Mouse (Mus musculus): ENCODE data around the gene Vcam1. TPM values are rescaled to one million over a fixed set of nuclear protein-coding genes. Genes with fewer than 3 reads are reported as not detected.

Vcam1 gene
- 109 and 110 TPM in 2 replicates for polyA plus RNA-seq (2015; fragmentation: Nextera tagmentation; extraction: Ambion mirVana)

- H3K4me1 ChIP-seq (ENCODE audit: control insufficient read depth, low read depth, low read length), result no peaks in the 10 kb centered on the region
- H3K9me3 ChIP-seq (replicated peaks; ENCODE audit: control insufficient read depth, low read length), result no peaks in the 10 kb centered on the region
- peak within 1 kb of the TSS; percentile 33; the same call in 1 of the 2 replicates for H3K9ac ChIP-seq (ENCODE audit: low read depth, low read length)
- H3K4me2 ChIP-seq (ENCODE audit: low read depth, low read length), result peak within 1 kb of the TSS; percentile 26
- WGBS (ENCODE audit: insufficient replicate concordance), result 19% methylated on average over 9 of the region's 9 CpGs
- H3K27ac ChIP-seq (ENCODE audit: low read length), result peak within 1 kb of the TSS; percentile 47
- peak within 1 kb of the TSS; percentile 54 for H3K4me3 ChIP-seq (ENCODE audit: low read depth, low read length)
- no peaks in the 10 kb centered on the region for H3K27me3 ChIP-seq (ENCODE audit: control insufficient read depth, insufficient read depth, low read depth, low read length)
- H3K36me3 ChIP-seq (ENCODE audit: control insufficient read depth, insufficient read depth), result no peaks in the 10 kb centered on the region
- ATAC-seq (ENCODE audit: low read depth), result peak; percentile 48; the same call in 1 of the 2 replicates
Observed at GRCm38 (mm10) chr3:116129259-116129738, at the start of gene Vcam1. Vcam1 (minus strand) TSS chr3:116129688.

GRCm38 (mm10) chr3:116175106-116175505, 45.6 kb upstream of the Vcam1 start:
- no peak overlapping the region for H3K4me3 ChIP-seq (ENCODE audit: low read depth, low read length)
- H3K9me3 ChIP-seq (replicated peaks; ENCODE audit: control insufficient read depth, low read length), result no peaks in the 10 kb centered on the region
- H3K27me3 ChIP-seq (ENCODE audit: control insufficient read depth, insufficient read depth, low read depth, low read length), result no peaks in the 10 kb centered on the region
- H3K4me2 ChIP-seq (ENCODE audit: low read depth, low read length), result no peak overlapping the region
- no peak overlapping the region for H3K27ac ChIP-seq (ENCODE audit: low read length)
- 73% methylated on average over 6 of the region's 6 CpGs for WGBS (ENCODE audit: insufficient replicate concordance)
- no peaks in the 10 kb centered on the region for H3K36me3 ChIP-seq (ENCODE audit: control insufficient read depth, insufficient read depth)
- no peak for ATAC-seq (ENCODE audit: low read depth)
- no peaks in the 10 kb centered on the region for H3K4me1 ChIP-seq (ENCODE audit: control insufficient read depth, low read depth, low read length)
- H3K9ac ChIP-seq (ENCODE audit: low read depth, low read length), result no peak overlapping the region

GRCm38 (mm10) chr3:116171461-116171860, 42.0 kb upstream of the Vcam1 start:
- Histone ChIP-seq H3K36me3 (ENCODE audit: control insufficient read depth, insufficient read depth) (no peaks in the 10 kb centered on the region), H3K9me3 (replicated peaks; ENCODE audit: control insufficient read depth, low read length) (no peaks in the 10 kb centered on the region), H3K4me1 (ENCODE audit: control insufficient read depth, low read depth, low read length) (no peaks in the 10 kb centered on the region), H3K27me3 (ENCODE audit: control insufficient read depth, insufficient read depth, low read depth, low read length) (no peaks in the 10 kb centered on the region), H3K27ac (ENCODE audit: low read length) (no peak overlapping the region), H3K9ac (ENCODE audit: low read depth, low read length) (no peak overlapping the region), H3K4me2 (ENCODE audit: low read depth, low read length) (no peak overlapping the region), H3K4me3 (ENCODE audit: low read depth, low read length) (no peak overlapping the region)
- WGBS (ENCODE audit: insufficient replicate concordance), result 59% methylated on average over 5 of the region's 5 CpGs
- no peak for ATAC-seq (ENCODE audit: low read depth)

- no peaks in the 10 kb centered on the region for H3K4me1 ChIP-seq (ENCODE audit: control insufficient read depth, low read depth, low read length)
- no peak overlapping the region for H3K27ac ChIP-seq (ENCODE audit: low read length)
- no peak overlapping the region for H3K9ac ChIP-seq (ENCODE audit: low read depth, low read length)
- no peak overlapping the region for H3K4me3 ChIP-seq (ENCODE audit: low read depth, low read length)
- no peaks in the 10 kb centered on the region for H3K9me3 ChIP-seq (replicated peaks; ENCODE audit: control insufficient read depth, low read length)
- H3K4me2 ChIP-seq (ENCODE audit: low read depth, low read length), result no peak overlapping the region
- ATAC-seq (ENCODE audit: low read depth), result no peak
- WGBS (ENCODE audit: insufficient replicate concordance), result 55% methylated on average over 2 of the region's 2 CpGs
- H3K27me3 ChIP-seq (ENCODE audit: control insufficient read depth, insufficient read depth, low read depth, low read length), result no peaks in the 10 kb centered on the region
- H3K36me3 ChIP-seq (ENCODE audit: control insufficient read depth, insufficient read depth), result no peaks in the 10 kb centered on the region
Observed at GRCm38 (mm10) chr3:116168056-116168455, 38.6 kb upstream of the Vcam1 start.

GRCm38 (mm10) chr3:116166296-116166695, 36.8 kb upstream of the Vcam1 start:
- ATAC-seq (ENCODE audit: low read depth), result no peak
- H3K4me3 ChIP-seq (ENCODE audit: low read depth, low read length), result no peak overlapping the region
- WGBS (ENCODE audit: insufficient replicate concordance), result 60% methylated on average over 8 of the region's 8 CpGs
- H3K27me3 ChIP-seq (ENCODE audit: control insufficient read depth, insufficient read depth, low read depth, low read length), result no peaks in the 10 kb centered on the region
- no peak overlapping the region for H3K9ac ChIP-seq (ENCODE audit: low read depth, low read length)
- H3K4me1 ChIP-seq (ENCODE audit: control insufficient read depth, low read depth, low read length), result no peaks in the 10 kb centered on the region
- no peaks in the 10 kb centered on the region for H3K9me3 ChIP-seq (replicated peaks; ENCODE audit: control insufficient read depth, low read length)
- no peak overlapping the region for H3K4me2 ChIP-seq (ENCODE audit: low read depth, low read length)
- H3K27ac ChIP-seq (ENCODE audit: low read length), result no peak overlapping the region
- no peaks in the 10 kb centered on the region for H3K36me3 ChIP-seq (ENCODE audit: control insufficient read depth, insufficient read depth)

GRCm38 (mm10) chr3:116165030-116165429, 35.5 kb upstream of the Vcam1 start:
- H3K4me2 ChIP-seq (ENCODE audit: low read depth, low read length), result no peak overlapping the region
- H3K27ac ChIP-seq (ENCODE audit: low read length), result no peak overlapping the region
- no peaks in the 10 kb centered on the region for H3K9me3 ChIP-seq (replicated peaks; ENCODE audit: control insufficient read depth, low read length)
- H3K4me1 ChIP-seq (ENCODE audit: control insufficient read depth, low read depth, low read length), result no peaks in the 10 kb centered on the region
- ATAC-seq (ENCODE audit: low read depth), result no peak
- no peak overlapping the region for H3K9ac ChIP-seq (ENCODE audit: low read depth, low read length)
- 43% methylated on average over 1 of the region's 1 CpGs for WGBS (ENCODE audit: insufficient replicate concordance)
- H3K27me3 ChIP-seq (ENCODE audit: control insufficient read depth, insufficient read depth, low read depth, low read length), result no peaks in the 10 kb centered on the region
- H3K4me3 ChIP-seq (ENCODE audit: low read depth, low read length), result no peak overlapping the region
- H3K36me3 ChIP-seq (ENCODE audit: control insufficient read depth, insufficient read depth), result no peaks in the 10 kb centered on the region

- 54% methylated on average over 5 of the region's 5 CpGs for WGBS (ENCODE audit: insufficient replicate concordance)
Observed at GRCm38 (mm10) chr3:116163517-116163916, 34.0 kb upstream of the Vcam1 start.

GRCm38 (mm10) chr3:116162097-116162666, 32.7 kb upstream of the Vcam1 start:
- ATAC-seq (ENCODE audit: low read depth), result peak; percentile 32; the same call in 1 of the 2 replicates
- H3K27me3 ChIP-seq (ENCODE audit: control insufficient read depth, insufficient read depth, low read depth, low read length), result no peaks in the 10 kb centered on the region
- no peaks in the 10 kb centered on the region for H3K36me3 ChIP-seq (ENCODE audit: control insufficient read depth, insufficient read depth)
- no peak overlapping the region for H3K9ac ChIP-seq (ENCODE audit: low read depth, low read length)
- no peaks in the 10 kb centered on the region for H3K9me3 ChIP-seq (replicated peaks; ENCODE audit: control insufficient read depth, low read length)
- H3K4me2 ChIP-seq (ENCODE audit: low read depth, low read length), result no peak overlapping the region
- 53% methylated on average over 9 of the region's 9 CpGs for WGBS (ENCODE audit: insufficient replicate concordance)
- H3K4me3 ChIP-seq (ENCODE audit: low read depth, low read length), result no peak overlapping the region
- no peaks in the 10 kb centered on the region for H3K4me1 ChIP-seq (ENCODE audit: control insufficient read depth, low read depth, low read length)
- no peak overlapping the region for H3K27ac ChIP-seq (ENCODE audit: low read length)

More at GRCm38 (mm10) chr3:116163517-116163916, 34.0 kb upstream of the Vcam1 start:
- Histone ChIP-seq H3K4me3 (ENCODE audit: low read depth, low read length) (no peak overlapping the region), H3K4me1 (ENCODE audit: control insufficient read depth, low read depth, low read length) (no peaks in the 10 kb centered on the region), H3K27ac (ENCODE audit: low read length) (no peak overlapping the region), H3K9me3 (replicated peaks; ENCODE audit: control insufficient read depth, low read length) (no peaks in the 10 kb centered on the region), H3K36me3 (ENCODE audit: control insufficient read depth, insufficient read depth) (no peaks in the 10 kb centered on the region), H3K27me3 (ENCODE audit: control insufficient read depth, insufficient read depth, low read depth, low read length) (no peaks in the 10 kb centered on the region), H3K4me2 (ENCODE audit: low read depth, low read length) (no peak overlapping the region), H3K9ac (ENCODE audit: low read depth, low read length) (no peak overlapping the region)
- no peak for ATAC-seq (ENCODE audit: low read depth)

- H3K27ac ChIP-seq (ENCODE audit: low read length), result no peak overlapping the region
- H3K4me1 ChIP-seq (ENCODE audit: control insufficient read depth, low read depth, low read length), result no peaks in the 10 kb centered on the region
- WGBS (ENCODE audit: insufficient replicate concordance), result 67% methylated on average over 5 of the region's 5 CpGs
- H3K27me3 ChIP-seq (ENCODE audit: control insufficient read depth, insufficient read depth, low read depth, low read length), result no peaks in the 10 kb centered on the region
- H3K9me3 ChIP-seq (replicated peaks; ENCODE audit: control insufficient read depth, low read length), result no peaks in the 10 kb centered on the region
- ATAC-seq (ENCODE audit: low read depth), result no peak
- H3K4me2 ChIP-seq (ENCODE audit: low read depth, low read length), result no peak overlapping the region
- no peaks in the 10 kb centered on the region for H3K36me3 ChIP-seq (ENCODE audit: control insufficient read depth, insufficient read depth)
- no peak overlapping the region for H3K9ac ChIP-seq (ENCODE audit: low read depth, low read length)
- no peak overlapping the region for H3K4me3 ChIP-seq (ENCODE audit: low read depth, low read length)
Observed at GRCm38 (mm10) chr3:116159376-116159775, 29.9 kb upstream of the Vcam1 start.

All from liver, embryonic 16.5 days (tissue).